Mouse (Mus musculus): Measurements from ENCODE around the gene Hadh.

DNA sequence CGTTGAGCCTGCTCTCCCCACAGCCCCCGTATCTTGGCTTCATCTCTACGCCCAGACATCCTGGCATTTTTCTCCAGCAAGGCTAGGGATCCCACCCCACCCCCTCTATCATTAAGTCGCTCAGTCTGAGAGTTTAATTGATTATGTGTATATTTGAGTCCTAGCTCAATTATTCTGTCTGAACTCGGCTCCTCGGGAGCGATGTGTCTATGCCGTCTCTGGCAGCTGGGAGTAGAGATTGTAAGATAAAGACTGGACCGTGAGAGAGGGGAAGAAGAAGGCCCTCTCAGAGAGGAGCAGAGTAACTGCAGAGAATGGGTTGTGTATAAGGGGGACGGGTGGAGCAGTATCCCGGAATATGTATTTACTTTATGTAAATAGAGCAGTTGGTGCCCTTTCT, 81.7 kb downstream of the Hadh start:
- no peak for TF ChIP-seq POLR2A (IDR thresholded peaks at IDR 0.05; ENCODE audit: low read depth, low read length)
- TF ChIP-seq MYC (IDR thresholded peaks at IDR 0.05; ENCODE audit: low read depth, low read length), result no peak
- TF ChIP-seq NELFE (IDR thresholded peaks at IDR 0.05; ENCODE audit: low read depth, low read length), result no peak
- TF ChIP-seq ZC3H11A (IDR thresholded peaks at IDR 0.05; ENCODE audit: low read depth, low read length), result no peak
- TF ChIP-seq CTCF (conservative IDR thresholded peaks at IDR 0.05 in 1 of 2, IDR thresholded peaks at IDR 0.05 in 1 of 2; ENCODE audit: low read depth in 2 of 2, low read length in 2 of 2), result no peak

Measured in CH12.LX (cell line).